In genomic region chr11:49846401-49847070, GRCm38 (mm10) we compare ENCODE assay signal across 8 mouse cellular contexts. TPM values are rescaled to one million over a fixed set of nuclear protein-coding genes. Genes with fewer than 3 reads are reported as not detected.
DNase-seq lines count a peak whose midpoint lies in the region; ATAC-seq and TF ChIP-seq lines count a peak whose summit lies in the region.

Gene Mapk9, plus strand, starts transcription at chr11:49846751.

- peak within 1 kb of the TSS; percentile 68 for H3K4me3 ChIP-seq in bone marrow, adult 2 months (replicated peaks; ENCODE audit: control insufficient read depth, low read depth, low read length)
- H3K4me3 ChIP-seq in embryonic facial prominence, embryonic 15.5 days (replicated peaks): peak within 1 kb of the TSS; percentile 70
- H3K4me3 ChIP-seq in limb, embryonic 14.5 days (replicated peaks; ENCODE audit: low read length): peak within 1 kb of the TSS; percentile 90
- peak within 1 kb of the TSS; percentile 98 for H3K4me3 ChIP-seq in midbrain, postnatal 0 days (ENCODE audit: low read depth, low read length)

- peak; percentile 47; the same call in 1 of the 2 replicates for TF ChIP-seq POLR2A in bone marrow, adult 2 months (IDR thresholded peaks at IDR 0.05; ENCODE audit: borderline replicate concordance, control insufficient read depth, low read depth, low read length)
- no peak for TF ChIP-seq POLR2A in limb, embryonic 14.5 days (IDR thresholded peaks at IDR 0.05; ENCODE audit: borderline replicate concordance, extremely low read depth, insufficient read depth, insufficient read length)

- peak within 1 kb of the TSS; percentile 80 for H3K27ac ChIP-seq in bone marrow, adult 2 months (ENCODE audit: control insufficient read depth, insufficient read depth, low read depth, low read length, poor library complexity)
- H3K27ac ChIP-seq in embryonic facial prominence, embryonic 15.5 days (replicated peaks): peak within 1 kb of the TSS; percentile 61
- H3K27ac ChIP-seq in limb, embryonic 14.5 days (replicated peaks; ENCODE audit: low read depth, low read length): peak within 1 kb of the TSS; percentile 63
- H3K27ac ChIP-seq in midbrain, postnatal 0 days (ENCODE audit: low read depth, low read length): peak within 1 kb of the TSS; percentile 80

- peak; percentile 86 for TF ChIP-seq CTCF in bone marrow, adult 2 months (IDR thresholded peaks at IDR 0.05; ENCODE audit: control insufficient read depth, insufficient read depth, low read length)
- peak; percentile 83 for TF ChIP-seq CTCF in midbrain, postnatal 0 days (IDR thresholded peaks at IDR 0.05)

- H3K4me1 ChIP-seq in bone marrow, adult 2 months (ENCODE audit: control insufficient read depth, insufficient read depth, low read length): peaks cover 3% of the 10 kb centered on the region
- H3K4me1 ChIP-seq in embryonic facial prominence, embryonic 15.5 days: peaks cover 21% of the 10 kb centered on the region
- H3K4me1 ChIP-seq in limb, embryonic 14.5 days (ENCODE audit: control insufficient read depth, insufficient read depth, low read length): peaks cover 13% of the 10 kb centered on the region
- H3K4me1 ChIP-seq in midbrain, postnatal 0 days (ENCODE audit: insufficient read depth, low read length): peaks cover 14% of the 10 kb centered on the region

- peak within 1 kb of the TSS; percentile 81 for H3K9ac ChIP-seq in embryonic facial prominence, embryonic 15.5 days
- H3K9ac ChIP-seq in limb, embryonic 14.5 days (ENCODE audit: low read depth, low read length, severe bottlenecking): peak within 1 kb of the TSS; percentile 89
- peak within 1 kb of the TSS; percentile 87 for H3K9ac ChIP-seq in midbrain, postnatal 0 days (replicated peaks; ENCODE audit: low read length, poor library complexity, severe bottlenecking)

- H3K4me2 ChIP-seq in embryonic facial prominence, embryonic 15.5 days (replicated peaks): peak within 1 kb of the TSS; percentile 82
- H3K4me2 ChIP-seq in limb, embryonic 14.5 days (replicated peaks; ENCODE audit: low read depth, low read length, severe bottlenecking): peak within 1 kb of the TSS; percentile 84
- H3K4me2 ChIP-seq in midbrain, postnatal 0 days (ENCODE audit: low read depth, low read length, poor library complexity, severe bottlenecking): peak within 1 kb of the TSS; percentile 88

- H3K36me3 ChIP-seq in embryonic facial prominence, embryonic 15.5 days: no peaks in the 10 kb centered on the region
- no peaks in the 10 kb centered on the region for H3K36me3 ChIP-seq in limb, embryonic 14.5 days (ENCODE audit: control insufficient read depth, insufficient read depth, low read length)
- no peaks in the 10 kb centered on the region for H3K36me3 ChIP-seq in midbrain, postnatal 0 days (ENCODE audit: insufficient read depth, low read length)

- WGBS in bone marrow, adult 2 months: 1% methylated on average over 67 of the region's 68 CpGs
- under 1% methylated on average over 63 of the region's 68 CpGs for WGBS in embryonic facial prominence, embryonic 15.5 days
- WGBS in limb, embryonic 14.5 days: 1% methylated on average over 38 of the region's 68 CpGs
- WGBS in midbrain, postnatal 0 days: under 1% methylated on average over 44 of the region's 68 CpGs

- no peaks in the 10 kb centered on the region for H3K27me3 ChIP-seq in embryonic facial prominence, embryonic 15.5 days
- no peaks in the 10 kb centered on the region for H3K27me3 ChIP-seq in limb, embryonic 14.5 days (ENCODE audit: control insufficient read depth, insufficient read depth, low read length)
- no peaks in the 10 kb centered on the region for H3K27me3 ChIP-seq in midbrain, postnatal 0 days (ENCODE audit: insufficient read depth, low read length)

- no peaks in the 10 kb centered on the region for H3K9me3 ChIP-seq in embryonic facial prominence, embryonic 15.5 days (replicated peaks)
- no peaks in the 10 kb centered on the region for H3K9me3 ChIP-seq in limb, embryonic 14.5 days (ENCODE audit: control insufficient read depth, low read length)
- no peaks in the 10 kb centered on the region for H3K9me3 ChIP-seq in midbrain, postnatal 0 days (ENCODE audit: low read length)

- peak; percentile 100 for ATAC-seq in embryonic facial prominence, embryonic 15.5 days (ENCODE audit: insufficient number of reproducible peaks, low FRiP score, low TSS enrichment, low read depth)
- ATAC-seq in limb, embryonic 14.5 days (ENCODE audit: low FRiP score, low read depth): peak; percentile 99
- peak; percentile 98 for ATAC-seq in midbrain, postnatal 0 days (ENCODE audit: low FRiP score)

- DNase-seq in 416B (ENCODE audit: low read depth): peak; percentile 98
- peak; percentile 97 for DNase-seq in heart, adult 8-10 months (ENCODE audit: low spot score)
- peak; percentile 99 for DNase-seq in kidney, adult 9 months
- peak; percentile 96 for DNase-seq in limb, embryonic 14.5 days (ENCODE audit: low spot score)
- DNase-seq in midbrain, postnatal 0 days (ENCODE audit: low spot score): peak; percentile 98
- peak; percentile 97 for DNase-seq in spleen, postnatal 14 days (ENCODE audit: low spot score in 2 of 2)

RNA-seq across cellular contexts. Expression of gene Mapk9, which starts in this region (rescaled TPM):
- polyA plus RNA-seq in bone marrow, adult 2 months (2011; ENCODE audit: insufficient read depth, insufficient read length, low replicate concordance, missing spikeins): 14.0 and 15.2 TPM in 2 replicates
- polyA plus RNA-seq in embryonic facial prominence, embryonic 15.5 days (2015; fragmentation: Nextera tagmentation; extraction: Ambion mirVana): 31.5 and 34.0 TPM in 2 replicates
- 10 to 100 TPM; 42.8 to 47.4 (median 43.5) TPM for total RNA-seq in heart, adult 8-10 months (2022)
- 39.4 and 39.7 TPM in 2 replicates for polyA plus RNA-seq in limb, embryonic 14.5 days (2012; rRNA removed)
- 34.7 and 37.8 TPM in 2 replicates for polyA plus RNA-seq in limb, embryonic 14.5 days (2014; fragmentation: Nextera tagmentation; extraction: Ambion mirVana)
- total RNA-seq in midbrain, postnatal 0 days (2014; rRNA removed): 128 and 157 TPM in 2 replicates
- polyA plus RNA-seq in midbrain, postnatal 0 days (2015; fragmentation: Nextera tagmentation; extraction: Ambion mirVana): 70.4 and 72.1 TPM in 2 replicates

Comparison
In these comparisons a context has a peak if more than half of its experiments do, and no peak if none do; other contexts are left out.
1. Peak in every context shown above with its lines: DNase-seq, ATAC-seq, H3K4me3 ChIP-seq and H3K27ac ChIP-seq.